ENCODE assay signal across 8 mouse cellular contexts in the genomic region with DNA sequence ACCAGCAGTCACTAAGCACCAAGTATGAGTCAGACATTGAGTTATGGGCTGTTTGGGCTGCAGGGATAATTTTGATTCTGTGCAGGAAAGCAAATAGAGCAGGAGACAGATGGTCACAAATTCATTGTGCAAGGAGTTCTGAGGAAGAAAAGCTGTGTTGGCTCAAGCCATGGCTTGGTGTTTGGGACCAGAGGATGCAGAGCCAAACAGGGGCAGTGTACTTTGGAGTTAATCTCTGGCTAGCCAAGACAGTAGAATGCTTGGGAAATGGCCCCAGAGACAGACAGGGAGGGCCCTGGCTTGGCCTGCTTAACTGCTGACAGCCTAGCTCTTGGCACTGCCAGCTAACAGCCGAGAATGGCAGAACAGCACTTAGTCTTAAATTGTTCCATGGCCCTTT.
A peak's percentile ranks its signal among the peaks of the same experiment; 100 is the strongest.
DNase-seq lines count a peak whose midpoint lies in the region; ATAC-seq and TF ChIP-seq lines count a peak whose summit lies in the region.

No protein-coding gene starts in this region.

- no peak for ATAC-seq in activated CD4-positive, CD25-positive, alpha-beta regulatory T cell, adult 4 months
- ATAC-seq in kidney, embryonic 16.5 days (ENCODE audit: low FRiP score, low TSS enrichment), result no peak

- H3K4me2 ChIP-seq in kidney, embryonic 16.5 days (replicated peaks; ENCODE audit: low read depth, low read length), result no peak overlapping the region

- intact Hi-C loops in gastrocnemius, adult 2 months (cut with DNase I), result no loop called here
- intact Hi-C loops in heart, postnatal 36 days (cut with DNase I), result no loop called here

- WGBS in kidney, embryonic 16.5 days, result 68% methylated on average over 1 of the region's 1 CpGs

- no peak overlapping the region for H3K4me3 ChIP-seq in gastrocnemius, adult 2 months
- H3K4me3 ChIP-seq in kidney, embryonic 16.5 days (ENCODE audit: low read length), result no peak overlapping the region

- peak; percentile 26 for DNase-seq in gastrocnemius, adult 2 months
- no peak for DNase-seq in gastrocnemius, adult 18-20 months (ENCODE audit: low spot score)
- peak; percentile 63 for DNase-seq in cerebellum, adult 8-10 months
- DNase-seq in heart, postnatal 36 days, result peak; percentile 11 to 26
- peak; percentile 52 for DNase-seq in lung, postnatal 10 days
- no peak for DNase-seq in adrenal gland, postnatal 4 days (ENCODE audit: low spot score in 2 of 2)

- no peak overlapping the region for H3K9ac ChIP-seq in kidney, embryonic 16.5 days (replicated peaks; ENCODE audit: low read length)

- no peaks in the 10 kb centered on the region for H3K9me3 ChIP-seq in kidney, embryonic 16.5 days (ENCODE audit: low read length)

- TF ChIP-seq CTCF in gastrocnemius, adult 2 months (IDR thresholded peaks at IDR 0.05), result no peak

- H3K36me3 ChIP-seq in kidney, embryonic 16.5 days (ENCODE audit: insufficient read depth, low read length), result no peaks in the 10 kb centered on the region

- H3K4me1 ChIP-seq in kidney, embryonic 16.5 days (ENCODE audit: insufficient read depth, low read length), result no peaks in the 10 kb centered on the region

- H3K27ac ChIP-seq in gastrocnemius, adult 2 months, result no peak overlapping the region
- H3K27ac ChIP-seq in kidney, embryonic 16.5 days (ENCODE audit: low read length), result no peak overlapping the region

- H3K27me3 ChIP-seq in kidney, embryonic 16.5 days (ENCODE audit: insufficient read depth, low read length), result no peaks in the 10 kb centered on the region

Comparison
In these comparisons a context has a peak if more than half of its experiments do, and no peak if none do; other contexts are left out.
1. DNase-seq: peak in gastrocnemius, adult 2 months (single experiment), cerebellum, adult 8-10 months (single experiment), heart, postnatal 36 days (2 of 2) and lung, postnatal 10 days (single experiment); none in gastrocnemius, adult 18-20 months (single experiment) and adrenal gland, postnatal 4 days (0 of 2).